8 mouse cellular contexts compared by ENCODE assay signal in genomic region chr15:11406769-11407168, GRCm38 (mm10). TPM values are rescaled to one million over a fixed set of nuclear protein-coding genes. Genes with fewer than 3 reads are reported as not detected.
DNase-seq lines count a peak whose midpoint lies in the region; ATAC-seq lines count a peak whose summit lies in the region.

No protein-coding gene starts in this region.

- intact Hi-C loops in left cerebral cortex, postnatal 25 days (cut with DNase I): loop anchor here (5.0 kb wide), 2 partner anchors 346 to 501 kb away; partner anchors contain the start of gene Npr3

- no peaks in the 10 kb centered on the region for H3K4me1 ChIP-seq in midbrain, embryonic 13.5 days (replicated peaks)

- peak; percentile 13 to 35 for DNase-seq in cerebellum, postnatal 14 days
- no peak for DNase-seq in cerebellum, postnatal 25 days
- peak; percentile 18 for DNase-seq in thymus, postnatal 0 days (ENCODE audit: low spot score)
- DNase-seq in thymus, adult 18-20 months: no peak
- peak; percentile 55 for DNase-seq in induced T-regulatory cell, adult 2 months (ENCODE audit: low read depth)
- no peak for DNase-seq in left cerebral cortex, postnatal 25 days (ENCODE audit: low spot score in 2 of 2)
- no peak for DNase-seq in cerebellum, adult 11 months

- H3K9ac ChIP-seq in midbrain, embryonic 13.5 days (replicated peaks): no peak overlapping the region

- peaks cover 11% of the 10 kb centered on the region; the same call in 1 of the 2 replicates for H3K27me3 ChIP-seq in midbrain, embryonic 13.5 days

- no peaks in the 10 kb centered on the region for H3K9me3 ChIP-seq in midbrain, embryonic 13.5 days

- H3K4me3 ChIP-seq in midbrain, embryonic 13.5 days (replicated peaks): no peak overlapping the region

- H3K27ac ChIP-seq in midbrain, embryonic 13.5 days: no peak overlapping the region

- H3K36me3 ChIP-seq in midbrain, embryonic 13.5 days: no peaks in the 10 kb centered on the region

- 0 out of 2 replicates have a peak overlapping the region, but pooled peaks have one; percentile 15 for H3K4me2 ChIP-seq in midbrain, embryonic 13.5 days (replicated peaks)

- WGBS in midbrain, embryonic 13.5 days: 20% methylated on average over 9 of the region's 9 CpGs

- ATAC-seq in midbrain, embryonic 13.5 days: no peak

RNA-seq across cellular contexts. Expression of gene Tars, which starts 7.3 kb away (rescaled TPM):
- polyA plus RNA-seq in thymus, postnatal 0 days (2015; fragmentation: Nextera tagmentation; extraction: Ambion mirVana): 54.4 and 56.4 TPM in 2 replicates
- polyA plus RNA-seq in midbrain, embryonic 13.5 days (2015; fragmentation: Nextera tagmentation; extraction: Ambion mirVana): 54.6 and 56.2 TPM in 2 replicates
- total RNA-seq in left cerebral cortex, postnatal 25 days (2021): 10 to 100 TPM; 27.6 to 32.8 TPM

Comparison
In these comparisons a context has a peak if more than half of its experiments do, and no peak if none do; other contexts are left out.
1. DNase-seq: peak in cerebellum, postnatal 14 days (2 of 2), thymus, postnatal 0 days (single experiment) and induced T-regulatory cell, adult 2 months (single experiment); none in cerebellum, postnatal 25 days (0 of 2), thymus, adult 18-20 months (0 of 2), left cerebral cortex, postnatal 25 days (0 of 2) and cerebellum, adult 11 months (single experiment).